Mouse (Mus musculus) forebrain, embryonic 13.5 days (tissue): ENCODE data around the gene Snx17. TPM values are rescaled to one million over a fixed set of nuclear protein-coding genes. Genes with fewer than 3 reads are reported as not detected.
A peak's percentile ranks its signal among the peaks of the same experiment; 100 is the strongest.

Experiments
- ATAC-seq: fragments of 200-750 bp; cut with Nextera tagmentation; 2 replicates; pipeline ENCODE4 v1.8.0; 2017
- H3K27ac ChIP-seq: fragments of 300-500 bp; sonication (generic); 2 replicates; pipeline ENCODE4 v1.5.1; 2015; ENCODE audit warnings: inconsistent platforms, mild to moderate bottlenecking, moderate library complexity
- H3K27me3 ChIP-seq: fragments of 300-500 bp; sonication (generic); 2 replicates; pipeline ENCODE4 v1.6.1; 2015; ENCODE audit warnings: mild to moderate bottlenecking, inconsistent platforms
- H3K36me3 ChIP-seq: fragments of 300-500 bp; sonication (generic); 2 replicates; pipeline ENCODE4 v1.6.1; 2015; ENCODE audit warnings: mild to moderate bottlenecking, inconsistent platforms; ENCODE audit not compliant: poor library complexity, severe bottlenecking
- H3K4me1 ChIP-seq: fragments of 300-500 bp; sonication (generic); 2 replicates; pipeline ENCODE4 v1.6.1; 2015; ENCODE audit warnings: inconsistent platforms
- H3K4me2 ChIP-seq: fragments of 300-500 bp; sonication (generic); 2 replicates; pipeline ENCODE4 v1.6.1; 2015; ENCODE audit warnings: inconsistent platforms, mild to moderate bottlenecking, moderate library complexity
- H3K4me3 ChIP-seq: fragments of 300-500 bp; sonication (generic); 2 replicates; pipeline ENCODE4 v1.5.1; 2015; ENCODE audit warnings: mild to moderate bottlenecking, inconsistent platforms
- H3K9ac ChIP-seq: fragments of 300-500 bp; sonication (generic); 2 replicates; pipeline ENCODE4 v1.6.1; 2015; ENCODE audit warnings: mild to moderate bottlenecking, inconsistent platforms
- H3K9me3 ChIP-seq: fragments of 300-500 bp; sonication (generic); replicated peaks from 2 replicates; pipeline ENCODE4 v1.6.1; 2016; ENCODE audit warnings: inconsistent platforms
- WGBS: fragments of 180-500 bp; shearing (Covaris S2); methylation state at CpG from one replicate; pipeline ENCODE4 v1.1.7; 2015; 5-methylcytosine and 5-hydroxymethylcytosine counted together
- polyA plus RNA-seq: library from polyadenylated mRNA; unstranded; fragments of >200 nt; fragmentation: Nextera tagmentation; extraction: Ambion mirVana; gene quantifications from 2 replicates; pipeline ENCODE4 v1.2.1, GENCODE M21; 2015

The Snx17 gene
- polyA plus RNA-seq, 1 experiment from 2014 or later: 139 TPM

DNA sequence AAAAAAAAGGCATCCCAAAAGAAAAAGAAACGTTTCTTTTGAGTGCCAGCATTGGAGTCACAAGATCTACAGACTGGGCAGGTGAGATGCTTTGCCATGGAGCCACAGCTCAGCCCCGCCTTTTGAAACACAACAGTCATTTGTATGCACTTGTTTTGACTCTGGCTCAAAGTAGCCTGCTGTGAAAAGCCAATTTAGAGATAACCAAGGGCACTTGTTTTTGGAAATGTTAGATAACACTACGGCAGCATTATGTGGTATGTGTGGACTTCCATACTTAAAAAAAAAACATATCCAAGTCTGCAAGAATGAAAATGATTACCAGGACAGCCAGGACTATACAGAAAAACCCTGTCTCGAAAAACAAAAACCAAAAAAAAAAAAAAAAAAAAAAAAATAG is 9.3 kb upstream of the Snx17 start:
- Histone ChIP-seq H3K27ac (no peak overlapping the region), H3K27me3 (no peaks in the 10 kb centered on the region), H3K4me1 (peaks cover 11% of the 10 kb centered on the region), H3K9ac (no peak overlapping the region), H3K4me3 (no peak overlapping the region), H3K4me2 (no peak overlapping the region), H3K9me3 (no peaks in the 10 kb centered on the region), H3K36me3 (peaks cover 21% of the 10 kb centered on the region)
- WGBS: 64% methylated on average over 4 of the region's 4 CpGs
- no peak for ATAC-seq

DNA sequence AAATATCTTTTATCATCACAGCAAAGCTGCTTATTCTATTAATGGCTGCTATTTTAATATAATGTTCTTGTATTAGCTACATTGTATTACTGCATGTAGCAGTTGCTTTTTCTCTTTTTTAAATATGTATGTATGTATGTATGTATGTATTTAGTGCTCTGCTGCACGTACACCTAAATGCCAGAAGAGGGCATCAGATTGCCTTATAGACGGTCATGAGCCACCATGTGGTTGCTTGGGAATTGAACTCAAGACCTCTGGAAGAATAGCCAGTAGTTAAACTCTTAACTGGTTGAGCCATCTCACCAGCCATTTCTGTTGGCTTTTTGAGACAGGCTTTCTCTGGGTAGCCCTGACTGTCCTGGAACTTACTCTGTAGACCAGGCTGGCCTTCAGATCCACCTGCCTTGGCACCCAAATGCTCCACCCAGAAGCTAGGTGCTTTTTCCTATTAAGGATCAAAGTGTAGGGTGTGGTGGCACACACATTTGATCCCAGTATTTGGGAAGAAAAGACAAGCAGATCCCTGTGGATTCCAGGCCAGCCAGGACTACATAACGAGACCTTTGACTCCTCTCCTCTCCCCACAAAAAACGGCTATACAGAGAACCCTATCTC is 4.7 kb upstream of the Snx17 start:
- no peak for ATAC-seq
- Histone ChIP-seq H3K4me3 (no peak overlapping the region), H3K27me3 (no peaks in the 10 kb centered on the region), H3K4me1 (peaks cover 13% of the 10 kb centered on the region), H3K27ac (no peak overlapping the region), H3K9me3 (no peaks in the 10 kb centered on the region), H3K36me3 (peaks cover 49% of the 10 kb centered on the region), H3K9ac (no peak overlapping the region), H3K4me2 (no peak overlapping the region)
- WGBS: 74% methylated on average over 4 of the region's 4 CpGs

- 89% methylated on average over 9 of the region's 9 CpGs for WGBS
- no peaks in the 10 kb centered on the region for H3K27me3 ChIP-seq
- no peak for ATAC-seq
- H3K9me3 ChIP-seq: no peaks in the 10 kb centered on the region
- H3K27ac ChIP-seq: no peak overlapping the region
- H3K4me1 ChIP-seq: peaks cover 24% of the 10 kb centered on the region
- H3K4me2 ChIP-seq: no peak overlapping the region
- H3K36me3 ChIP-seq: peaks cover 58% of the 10 kb centered on the region
- no peak overlapping the region for H3K4me3 ChIP-seq
- no peak overlapping the region for H3K9ac ChIP-seq
Observed at GRCm38 (mm10) chr5:31190201-31190600, 2.8 kb upstream of the Snx17 start.

DNA sequence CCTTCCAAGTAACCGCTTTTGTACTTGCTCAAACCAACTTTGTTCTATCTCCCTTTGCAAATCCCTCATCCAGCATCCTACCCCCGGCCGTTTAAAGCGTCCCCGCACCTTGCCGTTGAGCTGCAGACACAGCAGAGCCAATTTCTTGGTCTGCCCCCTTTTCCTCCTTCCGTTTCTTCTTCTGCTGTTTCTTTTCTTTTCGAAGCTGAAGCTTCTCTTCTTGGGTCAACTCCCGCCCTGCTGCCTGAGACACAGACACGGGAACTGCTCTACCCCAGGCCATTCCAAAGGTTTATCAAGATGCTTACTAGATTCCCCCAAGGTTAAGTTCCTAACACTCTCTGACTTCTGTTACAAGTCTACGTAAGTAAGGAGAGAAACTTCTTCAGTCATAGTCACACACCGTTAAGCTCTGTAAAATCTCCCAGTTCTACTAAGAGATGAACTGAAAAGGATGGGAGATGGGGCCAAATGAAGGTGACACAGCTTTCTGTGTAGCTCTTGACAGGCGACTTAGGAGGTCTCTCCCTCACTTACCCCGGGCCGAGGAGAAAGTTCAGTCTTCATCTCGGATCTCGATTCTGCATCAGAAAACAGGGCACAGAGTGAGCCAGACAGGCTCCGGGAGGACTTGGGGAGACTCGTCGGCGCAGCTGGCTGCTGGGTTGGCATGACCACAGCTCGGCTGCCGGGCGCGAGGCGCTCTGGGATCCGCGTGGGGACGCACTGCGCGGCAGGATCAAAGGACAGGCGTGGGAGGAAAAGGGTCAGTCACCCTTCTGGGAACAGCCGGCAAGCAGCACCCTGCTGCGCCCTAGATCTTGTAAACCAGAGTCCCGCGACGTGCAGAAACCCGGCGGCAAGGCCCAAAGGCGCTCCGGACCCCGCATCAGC is 735 bp upstream of the Snx17 start:
- peaks cover 72% of the 10 kb centered on the region for H3K36me3 ChIP-seq
- H3K27ac ChIP-seq: peak overlapping the region; percentile 73
- peak overlapping the region; percentile 95 for H3K4me2 ChIP-seq
- H3K4me1 ChIP-seq: peaks cover 24% of the 10 kb centered on the region
- H3K4me3 ChIP-seq: peak overlapping the region; percentile 83
- no peaks in the 10 kb centered on the region for H3K9me3 ChIP-seq
- 18% methylated on average over 37 of the region's 42 CpGs for WGBS
- H3K27me3 ChIP-seq: no peaks in the 10 kb centered on the region
- H3K9ac ChIP-seq: peak overlapping the region; percentile 90
- ATAC-seq: no peak; the same call in 1 of the 2 replicates

GRCm38 (mm10) chr5:31193631-31194281 is 729 bp downstream of the Snx17 start:
- peak overlapping the region; percentile 63 for H3K27ac ChIP-seq
- ATAC-seq: no peak
- WGBS: 14% methylated on average over 25 of the region's 25 CpGs
- peak overlapping the region; percentile 95 for H3K4me2 ChIP-seq
- peak overlapping the region; percentile 83 for H3K4me3 ChIP-seq
- no peaks in the 10 kb centered on the region for H3K9me3 ChIP-seq
- H3K9ac ChIP-seq: peak overlapping the region; percentile 90
- peaks cover 24% of the 10 kb centered on the region for H3K4me1 ChIP-seq
- peaks cover 72% of the 10 kb centered on the region for H3K36me3 ChIP-seq
- no peaks in the 10 kb centered on the region for H3K27me3 ChIP-seq

DNA sequence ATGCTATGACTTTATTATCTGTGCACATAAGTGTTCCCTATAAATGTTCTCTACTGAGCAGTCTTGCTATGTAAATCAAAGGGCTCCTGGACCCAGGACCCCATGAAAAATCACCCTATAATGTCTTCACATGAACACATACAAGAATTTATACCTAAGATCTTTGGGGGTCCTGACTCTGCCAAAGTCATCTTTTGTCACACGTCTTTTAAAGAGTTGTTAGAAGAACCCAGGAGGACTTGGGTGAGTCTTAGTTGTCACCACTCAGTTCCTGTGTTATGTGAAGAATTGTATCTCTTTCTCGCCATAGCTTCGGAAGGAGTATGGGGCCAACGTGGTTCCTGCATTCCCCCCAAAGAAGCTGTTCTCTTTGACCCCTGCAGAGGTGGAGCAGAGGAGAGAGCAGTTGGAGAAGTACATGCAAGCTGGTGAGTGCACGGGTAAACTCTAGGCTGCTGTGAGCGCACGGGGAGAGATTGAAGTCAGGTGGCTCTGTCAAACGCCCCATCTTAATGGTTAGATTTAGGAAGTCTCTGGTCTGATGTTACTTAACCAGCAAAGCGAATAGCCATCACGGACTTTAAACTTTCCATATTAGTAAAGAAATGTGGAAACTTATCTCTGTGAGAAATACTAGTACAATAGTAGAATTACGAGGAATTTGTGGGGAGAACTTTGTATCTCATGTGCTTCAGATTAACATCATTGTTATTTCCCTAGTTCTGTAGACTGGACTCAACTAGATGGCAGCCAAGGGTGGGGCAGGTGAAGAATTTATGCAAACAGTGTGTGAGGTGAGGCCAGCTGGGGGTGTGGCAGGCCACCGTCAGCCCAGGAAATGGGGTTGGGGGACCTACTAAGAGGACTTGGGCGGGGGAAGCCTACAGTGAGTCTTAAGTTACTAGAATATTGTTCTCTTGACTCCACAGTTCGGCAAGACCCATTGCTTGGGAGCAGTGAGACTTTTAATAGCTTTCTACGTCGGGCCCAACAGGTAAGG is 1.8 kb downstream of the Snx17 start:
- WGBS: 92% methylated on average over 16 of the region's 16 CpGs
- Histone ChIP-seq H3K27ac (no peak overlapping the region), H3K4me3 (peak overlapping the region; percentile 83; the same call in 1 of the 2 replicates), H3K4me2 (peak overlapping the region; percentile 95; the same call in 1 of the 2 replicates), H3K36me3 (peaks cover 72% of the 10 kb centered on the region), H3K27me3 (no peaks in the 10 kb centered on the region), H3K4me1 (peaks cover 24% of the 10 kb centered on the region), H3K9ac (no peak overlapping the region), H3K9me3 (no peaks in the 10 kb centered on the region)
- ATAC-seq: no peak

- no peak for ATAC-seq
- Histone ChIP-seq H3K4me2 (no peak overlapping the region), H3K27me3 (no peaks in the 10 kb centered on the region), H3K27ac (no peak overlapping the region), H3K36me3 (peaks cover 72% of the 10 kb centered on the region), H3K4me1 (peaks cover 32% of the 10 kb centered on the region), H3K4me3 (no peak overlapping the region), H3K9me3 (peaks cover 5% of the 10 kb centered on the region), H3K9ac (no peak overlapping the region)
- 92% methylated on average over 4 of the region's 4 CpGs for WGBS
Observed at GRCm38 (mm10) chr5:31195671-31196070, 2.6 kb downstream of the Snx17 start.

GRCm38 (mm10) chr5:31196207-31196606 is 3.2 kb downstream of the Snx17 start:
- peaks cover 5% of the 10 kb centered on the region for H3K9me3 ChIP-seq
- 94% methylated on average over 10 of the region's 10 CpGs for WGBS
- no peak overlapping the region for H3K27ac ChIP-seq
- H3K4me1 ChIP-seq: peaks cover 37% of the 10 kb centered on the region
- no peak overlapping the region for H3K4me2 ChIP-seq
- peaks cover 67% of the 10 kb centered on the region for H3K36me3 ChIP-seq
- H3K4me3 ChIP-seq: no peak overlapping the region
- H3K9ac ChIP-seq: no peak overlapping the region
- ATAC-seq: no peak
- H3K27me3 ChIP-seq: no peaks in the 10 kb centered on the region

- no peak overlapping the region for H3K4me3 ChIP-seq
- no peaks in the 10 kb centered on the region for H3K27me3 ChIP-seq
- H3K4me1 ChIP-seq: peaks cover 32% of the 10 kb centered on the region
- no peak overlapping the region for H3K27ac ChIP-seq
- no peak overlapping the region for H3K4me2 ChIP-seq
- no peak overlapping the region for H3K9ac ChIP-seq
- WGBS: 94% methylated on average over 12 of the region's 12 CpGs
- no peak for ATAC-seq
- H3K9me3 ChIP-seq: peaks cover 5% of the 10 kb centered on the region
- H3K36me3 ChIP-seq: peaks cover 63% of the 10 kb centered on the region
Observed at GRCm38 (mm10) chr5:31197072-31197471, 4.0 kb downstream of the Snx17 start.

GRCm38 (mm10) chr5:31198170-31198569 is 5.1 kb downstream of the Snx17 start:
- Histone ChIP-seq H3K4me3 (no peak overlapping the region), H3K27me3 (no peaks in the 10 kb centered on the region), H3K9me3 (peaks cover 5% of the 10 kb centered on the region), H3K9ac (no peak overlapping the region), H3K4me2 (no peak overlapping the region), H3K36me3 (peaks cover 69% of the 10 kb centered on the region), H3K27ac (no peak overlapping the region), H3K4me1 (peaks cover 35% of the 10 kb centered on the region)
- no peak for ATAC-seq
- WGBS: 90% methylated on average over 9 of the region's 9 CpGs

- H3K9me3 ChIP-seq: peaks cover 5% of the 10 kb centered on the region
- H3K27ac ChIP-seq: no peak overlapping the region
- peaks cover 34% of the 10 kb centered on the region for H3K4me1 ChIP-seq
- peaks cover 75% of the 10 kb centered on the region for H3K36me3 ChIP-seq
- H3K27me3 ChIP-seq: no peaks in the 10 kb centered on the region
- WGBS: 84% methylated on average over 5 of the region's 5 CpGs
- H3K4me3 ChIP-seq: no peak overlapping the region
- H3K9ac ChIP-seq: no peak overlapping the region
- ATAC-seq: no peak
- no peak overlapping the region for H3K4me2 ChIP-seq
Observed at GRCm38 (mm10) chr5:31198616-31199320, 5.7 kb downstream of the Snx17 start.
